17 mouse cellular contexts compared by ENCODE assay signal in genomic region chr13:53740981-53741380, GRCm38 (mm10).
A peak's percentile ranks its signal among the peaks of the same experiment; 100 is the strongest.
DNase-seq lines count a peak whose midpoint lies in the region.
"Had no signal": no experiment of that assay in that cellular context is flagged by ENCODE, and none has a peak within 500 bp of the region (broad histone marks: within the 10 kb centered on the region; RNA-seq: fewer than 3 reads in every experiment).

No protein-coding gene starts in this region.

- peak; percentile 25 to 52 for DNase-seq in heart, adult 18-20 months
- no peak for DNase-seq in heart, postnatal 25 days (ENCODE audit: low spot score)
- peak; percentile 41 to 50 for DNase-seq in heart, postnatal 10 days
- no peak for DNase-seq in heart, postnatal 4 days
- DNase-seq in heart, postnatal 36 days, result peak; percentile 5 to 19
- DNase-seq in adipocyte (ENCODE audit: low spot score), result no peak
- DNase-seq: adrenal gland, postnatal 10 days; adrenal gland, postnatal 36 days; cerebellum, adult 11 months; cerebellum, adult 2 months; cerebellum, adult 9-11 months; cerebellum, postnatal 25 days; forebrain, postnatal 0 days; gastrocnemius, adult 2 months; gastrocnemius, postnatal 14 days; kidney, adult 18-20 months; kidney, adult 9 months had no signal

- intact Hi-C loops in heart, postnatal 25 days (cut with DNase I), result no loop called here
- intact Hi-C loops in heart, postnatal 10 days (cut with DNase I), result no loop called here
- intact Hi-C loops in heart, postnatal 36 days (cut with DNase I), result no loop called here

Comparison
In these comparisons a context has a peak if more than half of its experiments do, and no peak if none do; other contexts are left out.
1. DNase-seq: peak in heart, adult 18-20 months (2 of 2), heart, postnatal 10 days (2 of 2) and heart, postnatal 36 days (2 of 2); none in heart, postnatal 25 days (single experiment), heart, postnatal 4 days (single experiment) and adipocyte (single experiment).